Mouse (Mus musculus) midbrain, embryonic 13.5 days (tissue): ENCODE data around the gene Camk1g. TPM values are rescaled to one million over a fixed set of nuclear protein-coding genes. Genes with fewer than 3 reads are reported as not detected.

Experiments
- ATAC-seq: fragments of 200-750 bp; cut with Nextera tagmentation; 2 replicates; pipeline ENCODE4 v1.8.0; 2017; ENCODE audit warnings: mild to moderate bottlenecking, moderate TSS enrichment, moderate library complexity
- H3K27ac ChIP-seq: fragments of 300-500 bp; sonication (generic); 2 replicates; pipeline ENCODE4 v1.5.1; 2015; ENCODE audit warnings: inconsistent platforms, mild to moderate bottlenecking, moderate library complexity
- H3K27me3 ChIP-seq: fragments of 300-500 bp; sonication (generic); 2 replicates; pipeline ENCODE4 v1.6.1; 2015; ENCODE audit warnings: mild to moderate bottlenecking, inconsistent platforms
- H3K36me3 ChIP-seq: fragments of 300-500 bp; sonication (generic); 2 replicates; pipeline ENCODE4 v1.6.1; 2015; ENCODE audit warnings: mild to moderate bottlenecking, inconsistent platforms
- H3K4me1 ChIP-seq: fragments of 300-500 bp; sonication (generic); replicated peaks from 2 replicates; pipeline ENCODE4 v1.6.1; 2015; ENCODE audit warnings: inconsistent platforms
- H3K4me2 ChIP-seq: fragments of 300-500 bp; sonication (generic); replicated peaks from 2 replicates; pipeline ENCODE4 v1.6.1; 2015; ENCODE audit warnings: moderate library complexity, mild to moderate bottlenecking, inconsistent platforms
- H3K4me3 ChIP-seq: fragments of 300-500 bp; sonication (generic); replicated peaks from 2 replicates; pipeline ENCODE4 v1.5.1; 2015; ENCODE audit warnings: mild to moderate bottlenecking, inconsistent platforms
- H3K9ac ChIP-seq: fragments of 300-500 bp; sonication (generic); replicated peaks from 2 replicates; pipeline ENCODE4 v1.6.1; 2015; ENCODE audit warnings: mild to moderate bottlenecking, inconsistent platforms
- H3K9me3 ChIP-seq: fragments of 300-500 bp; sonication (generic); 2 replicates; pipeline ENCODE4 v1.6.1; 2016; ENCODE audit warnings: mild to moderate bottlenecking, inconsistent platforms
- WGBS: fragments of 180-500 bp; shearing (Covaris S2); methylation state at CpG from one replicate; pipeline ENCODE4 v1.1.7; 2015; 5-methylcytosine and 5-hydroxymethylcytosine counted together
- polyA plus RNA-seq: library from polyadenylated mRNA; unstranded; fragments of >200 nt; fragmentation: Nextera tagmentation; extraction: Ambion mirVana; gene quantifications from 2 replicates; pipeline ENCODE4 v1.2.1, GENCODE M21; 2015

The Camk1g gene
- polyA plus RNA-seq, result 42.5 and 43.0 TPM in 2 replicates

DNA sequence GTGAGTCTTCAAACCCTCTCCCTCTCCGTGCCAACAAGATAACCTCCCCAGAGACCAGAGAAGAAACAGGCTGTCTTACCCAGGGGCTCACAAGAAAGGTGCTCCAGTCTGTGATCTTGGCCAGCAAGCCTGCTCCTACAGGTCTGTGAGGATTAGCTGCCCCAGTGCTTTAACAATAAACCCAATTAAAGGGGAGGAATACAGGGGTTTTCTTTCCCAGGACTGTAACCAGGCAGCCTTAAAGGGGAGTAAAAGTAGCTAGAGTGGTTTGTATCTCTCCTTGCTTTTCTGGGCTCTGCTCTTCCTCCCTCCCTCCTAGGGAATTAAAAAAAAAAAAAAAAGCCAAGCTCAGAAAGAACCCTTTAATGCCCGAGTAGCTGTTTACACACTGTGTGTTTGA is at the start of gene Camk1g:
TSS of gene Camk1g (minus strand) at position 203 of the 400 bp plus-strand sequence.
- Histone ChIP-seq H3K36me3 (no peaks in the 10 kb centered on the region), H3K4me3 (peak within 1 kb of the TSS; percentile 63), H3K27ac (peak within 1 kb of the TSS; percentile 76), H3K9ac (peak within 1 kb of the TSS; percentile 77), H3K27me3 (no peaks in the 10 kb centered on the region), H3K4me2 (peak within 1 kb of the TSS; percentile 74), H3K9me3 (no peaks in the 10 kb centered on the region), H3K4me1 (peaks cover 40% of the 10 kb centered on the region)
- ATAC-seq, result peak; percentile 93
- 0% methylated on average over 2 of the region's 2 CpGs for WGBS

DNA sequence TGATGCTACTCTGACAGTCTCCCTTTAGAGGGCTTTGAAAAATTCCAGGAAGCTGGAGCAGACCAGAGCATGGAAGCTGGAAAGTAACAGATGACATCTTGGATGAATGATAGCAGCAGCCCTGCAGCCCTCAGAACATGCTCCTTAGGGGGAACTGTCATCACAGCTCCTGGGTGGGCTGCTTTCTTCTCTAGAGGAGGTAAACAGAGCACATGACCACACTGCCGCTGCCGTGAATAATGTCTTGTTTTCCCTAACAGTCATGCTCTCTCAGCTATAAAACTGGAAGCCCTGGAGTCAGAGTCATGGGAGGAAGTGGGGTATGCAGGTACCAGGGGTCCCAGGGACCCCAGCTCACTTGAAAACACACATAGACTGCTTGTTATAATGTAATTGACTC is 49.1 kb upstream of the Camk1g start:
- no peak overlapping the region for H3K4me2 ChIP-seq
- H3K36me3 ChIP-seq, result no peaks in the 10 kb centered on the region
- 8% methylated on average over 2 of the region's 2 CpGs for WGBS
- no peak overlapping the region for H3K4me3 ChIP-seq
- ATAC-seq, result no peak
- no peaks in the 10 kb centered on the region for H3K9me3 ChIP-seq
- no peaks in the 10 kb centered on the region for H3K27me3 ChIP-seq
- peaks cover 41% of the 10 kb centered on the region for H3K4me1 ChIP-seq
- H3K27ac ChIP-seq, result no peak overlapping the region; the same call in 1 of the 2 replicates
- 0 out of 2 replicates have a peak overlapping the region, but pooled peaks have one; percentile 6 for H3K9ac ChIP-seq

DNA sequence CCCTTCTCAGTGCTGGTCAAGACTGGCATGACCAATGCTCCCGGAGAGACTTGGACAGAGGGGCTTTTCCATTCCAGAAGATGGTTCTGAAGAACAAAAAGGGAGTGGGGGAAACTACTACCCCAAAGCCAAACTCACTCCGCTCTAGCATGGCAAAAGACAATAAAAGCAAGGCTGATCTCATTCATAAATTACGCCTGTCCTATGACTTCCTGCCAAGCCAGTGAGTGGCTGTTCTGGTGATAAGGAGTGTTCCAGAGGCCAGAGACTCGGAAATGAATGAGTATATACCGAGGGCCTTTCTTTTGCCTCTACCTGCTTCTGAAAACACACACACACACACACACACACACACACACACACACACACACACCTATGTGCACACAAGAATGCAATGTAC is 48.6 kb upstream of the Camk1g start:
- H3K4me1 ChIP-seq, result peaks cover 36% of the 10 kb centered on the region
- no peaks in the 10 kb centered on the region for H3K27me3 ChIP-seq
- H3K27ac ChIP-seq, result no peak overlapping the region
- no peak overlapping the region for H3K4me3 ChIP-seq
- 0 out of 2 replicates have a peak, but pooled peaks have one; percentile 8 for ATAC-seq
- H3K4me2 ChIP-seq, result no peak overlapping the region
- no peaks in the 10 kb centered on the region for H3K9me3 ChIP-seq
- H3K36me3 ChIP-seq, result no peaks in the 10 kb centered on the region
- WGBS, result 91% methylated on average over 5 of the region's 5 CpGs
- H3K9ac ChIP-seq, result no peak overlapping the region

DNA sequence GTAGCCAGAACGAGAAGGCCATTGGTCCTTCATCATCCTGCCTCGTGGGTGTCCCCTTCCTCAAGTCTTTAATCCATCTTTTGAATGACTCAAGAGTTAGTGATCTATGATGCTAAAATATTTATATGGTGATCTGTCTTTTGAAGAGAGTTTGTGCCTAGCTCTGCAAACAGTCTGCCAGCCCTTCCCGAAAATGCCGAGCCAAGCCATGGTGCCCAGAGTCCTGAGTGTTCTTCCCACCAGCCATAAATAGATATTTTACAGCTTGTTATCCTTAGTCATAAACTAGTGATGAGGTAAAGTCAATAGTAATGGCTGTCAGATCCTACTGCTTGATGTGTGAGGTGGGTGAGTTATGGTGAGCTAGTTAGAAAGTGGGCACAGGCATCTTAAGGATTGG is 44.0 kb upstream of the Camk1g start:
- no peak for ATAC-seq
- WGBS, result 94% methylated on average over 4 of the region's 4 CpGs
- Histone ChIP-seq H3K4me1 (peaks cover 14% of the 10 kb centered on the region), H3K27ac (no peak overlapping the region), H3K4me2 (no peak overlapping the region), H3K9ac (no peak overlapping the region), H3K27me3 (0 out of 2 replicates have a peak, but pooled peaks cover 5% of the 10 kb centered on the region), H3K4me3 (no peak overlapping the region), H3K9me3 (no peaks in the 10 kb centered on the region), H3K36me3 (no peaks in the 10 kb centered on the region)

DNA sequence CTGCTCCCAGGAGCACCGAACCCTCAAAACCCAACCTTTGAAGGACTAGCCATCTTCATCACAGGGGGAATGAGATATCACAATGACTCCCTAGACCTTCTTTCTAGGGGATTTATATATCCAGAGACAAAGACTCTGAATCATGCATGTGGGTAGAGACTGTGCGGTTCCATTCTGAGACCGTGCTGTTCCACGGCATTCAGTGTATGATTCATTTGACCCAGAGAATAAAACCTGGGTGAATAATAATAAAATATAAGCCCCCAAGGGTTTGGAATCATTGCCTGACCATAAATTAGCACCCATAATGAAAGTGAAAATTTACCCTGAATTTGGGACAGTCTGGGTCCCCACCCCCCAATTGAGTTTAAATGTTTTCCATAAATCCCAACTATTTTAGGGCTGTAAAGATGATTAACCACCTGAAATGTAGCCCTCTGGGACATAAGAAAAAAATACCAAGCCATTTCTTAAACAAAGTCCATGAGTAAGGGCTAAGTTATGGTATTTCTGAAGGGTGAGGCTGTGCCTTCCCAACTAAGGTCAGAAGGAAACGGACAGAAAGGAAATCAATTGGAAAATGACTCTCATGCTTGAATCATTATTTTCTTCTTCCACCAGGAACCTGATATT is 43.4 kb upstream of the Camk1g start:
- Histone ChIP-seq H3K4me3 (no peak overlapping the region), H3K9ac (no peak overlapping the region), H3K27me3 (0 out of 2 replicates have a peak, but pooled peaks cover 5% of the 10 kb centered on the region), H3K9me3 (no peaks in the 10 kb centered on the region), H3K4me1 (peaks cover 8% of the 10 kb centered on the region), H3K4me2 (no peak overlapping the region), H3K36me3 (no peaks in the 10 kb centered on the region), H3K27ac (no peak overlapping the region)
- 91% methylated on average over 5 of the region's 5 CpGs for WGBS
- ATAC-seq, result no peak

DNA sequence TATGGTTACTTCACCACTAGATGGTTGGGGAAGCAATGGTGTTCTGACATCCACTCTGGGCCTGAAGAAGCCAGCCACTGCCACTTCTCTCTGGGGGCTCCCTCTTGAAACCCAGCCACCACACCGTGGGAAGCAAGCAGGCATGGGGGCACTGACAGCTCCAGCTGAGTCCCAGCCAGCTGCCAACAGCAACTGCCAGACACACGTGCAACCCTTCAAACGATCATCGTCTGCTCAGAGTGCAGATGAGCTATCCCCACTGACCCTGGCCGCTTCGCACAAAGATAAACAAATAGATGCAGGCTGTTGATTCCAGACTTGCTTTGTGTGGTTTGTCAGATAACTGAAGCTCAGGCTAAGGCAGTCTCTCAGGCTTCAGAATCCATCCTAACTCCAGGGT is 37.4 kb upstream of the Camk1g start:
- WGBS, result 50% methylated on average over 6 of the region's 6 CpGs
- no peaks in the 10 kb centered on the region for H3K9me3 ChIP-seq
- 0 out of 2 replicates have a peak, but pooled peaks cover 5% of the 10 kb centered on the region for H3K27me3 ChIP-seq
- peaks cover 9% of the 10 kb centered on the region; the same call in 1 of the 2 replicates for H3K4me1 ChIP-seq
- H3K36me3 ChIP-seq, result no peaks in the 10 kb centered on the region
- no peak overlapping the region for H3K4me3 ChIP-seq
- H3K4me2 ChIP-seq, result no peak overlapping the region
- no peak; the same call in 1 of the 2 replicates for ATAC-seq
- H3K27ac ChIP-seq, result no peak overlapping the region; the same call in 1 of the 2 replicates
- H3K9ac ChIP-seq, result no peak overlapping the region

DNA sequence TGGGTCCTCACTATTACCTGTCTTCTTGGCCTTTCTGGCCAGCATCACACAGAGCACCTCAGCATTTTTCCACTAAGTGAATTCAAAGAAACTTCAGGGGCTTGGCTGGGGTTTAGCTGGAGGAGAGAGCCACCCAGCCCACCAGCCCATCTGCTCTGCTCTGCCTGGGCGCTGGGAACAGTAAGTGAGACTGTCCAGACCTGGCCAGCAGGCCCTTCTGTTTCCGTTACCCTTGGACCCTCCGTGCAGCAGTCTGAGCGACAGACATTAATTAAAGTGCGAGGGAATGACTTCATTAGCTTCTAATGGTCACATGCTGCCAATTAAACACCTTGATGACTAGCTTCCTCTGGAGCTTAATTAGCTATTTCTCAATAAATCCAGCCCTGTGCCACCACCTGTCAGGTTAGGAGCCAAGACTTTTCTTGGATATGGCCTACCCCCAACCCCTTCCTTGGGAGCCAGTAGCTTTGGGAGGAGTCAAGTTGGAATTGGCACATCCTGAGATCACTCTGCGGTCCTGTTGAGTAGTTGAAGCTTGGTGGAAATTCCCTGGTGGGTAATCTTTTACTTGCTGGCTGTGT is 36.1 kb upstream of the Camk1g start:
- no peak overlapping the region for H3K27ac ChIP-seq
- H3K27me3 ChIP-seq, result no peaks in the 10 kb centered on the region
- 74% methylated on average over 6 of the region's 6 CpGs for WGBS

DNA sequence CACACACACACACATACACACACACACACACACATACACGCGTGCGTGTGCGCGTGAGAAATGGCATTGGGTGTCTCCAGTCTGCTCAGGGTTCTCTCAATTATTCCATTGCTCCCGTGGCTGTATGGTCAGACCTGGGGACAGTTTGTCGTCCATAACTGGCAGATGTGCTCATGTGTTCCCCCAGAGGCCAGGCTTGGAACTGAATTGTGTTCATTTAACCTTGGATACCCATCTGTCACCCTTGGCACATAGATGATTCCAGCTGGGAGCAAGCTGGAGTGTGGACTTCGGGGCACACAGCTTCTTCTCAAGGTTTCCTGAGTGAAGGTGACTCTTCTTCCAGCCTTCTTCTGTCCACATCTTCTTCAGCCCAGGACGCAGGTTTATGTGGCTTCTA is 31.6 kb upstream of the Camk1g start:
- Histone ChIP-seq H3K9me3 (no peaks in the 10 kb centered on the region), H3K4me1 (peaks cover 5% of the 10 kb centered on the region; the same call in 1 of the 2 replicates), H3K27ac (no peak overlapping the region), H3K4me2 (no peak overlapping the region), H3K36me3 (no peaks in the 10 kb centered on the region), H3K27me3 (no peaks in the 10 kb centered on the region), H3K9ac (no peak overlapping the region), H3K4me3 (no peak overlapping the region)
- 77% methylated on average over 9 of the region's 9 CpGs for WGBS
- no peak for ATAC-seq

More for the DNA sequence above, 36.1 kb upstream of the Camk1g start:
- Histone ChIP-seq H3K4me2 (no peak overlapping the region), H3K9me3 (no peaks in the 10 kb centered on the region), H3K9ac (no peak overlapping the region), H3K4me3 (no peak overlapping the region), H3K36me3 (no peaks in the 10 kb centered on the region), H3K4me1 (peaks cover 11% of the 10 kb centered on the region; the same call in 1 of the 2 replicates)
- ATAC-seq, result no peak; the same call in 1 of the 2 replicates

DNA sequence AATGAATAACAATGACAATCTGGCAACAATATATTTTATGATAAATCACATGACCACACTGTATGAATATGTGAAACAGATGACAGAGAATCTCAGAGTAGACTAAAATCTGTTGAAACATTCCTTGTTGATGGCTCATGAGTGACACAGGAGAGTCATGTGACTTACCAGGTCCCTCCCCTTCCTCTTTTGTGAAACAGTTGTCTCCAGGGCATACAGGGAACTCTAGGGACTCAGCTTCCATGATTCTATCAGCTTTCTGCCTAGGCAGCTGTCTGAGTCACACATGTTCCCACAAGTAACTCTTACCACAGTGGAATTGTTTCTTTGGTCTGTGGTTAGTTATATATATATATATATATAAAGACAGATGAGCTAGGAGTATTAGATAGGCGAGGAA is 30.2 kb upstream of the Camk1g start:
- no peak overlapping the region for H3K4me2 ChIP-seq
- no peak for ATAC-seq
- 89% methylated on average over 1 of the region's 1 CpGs for WGBS

DNA sequence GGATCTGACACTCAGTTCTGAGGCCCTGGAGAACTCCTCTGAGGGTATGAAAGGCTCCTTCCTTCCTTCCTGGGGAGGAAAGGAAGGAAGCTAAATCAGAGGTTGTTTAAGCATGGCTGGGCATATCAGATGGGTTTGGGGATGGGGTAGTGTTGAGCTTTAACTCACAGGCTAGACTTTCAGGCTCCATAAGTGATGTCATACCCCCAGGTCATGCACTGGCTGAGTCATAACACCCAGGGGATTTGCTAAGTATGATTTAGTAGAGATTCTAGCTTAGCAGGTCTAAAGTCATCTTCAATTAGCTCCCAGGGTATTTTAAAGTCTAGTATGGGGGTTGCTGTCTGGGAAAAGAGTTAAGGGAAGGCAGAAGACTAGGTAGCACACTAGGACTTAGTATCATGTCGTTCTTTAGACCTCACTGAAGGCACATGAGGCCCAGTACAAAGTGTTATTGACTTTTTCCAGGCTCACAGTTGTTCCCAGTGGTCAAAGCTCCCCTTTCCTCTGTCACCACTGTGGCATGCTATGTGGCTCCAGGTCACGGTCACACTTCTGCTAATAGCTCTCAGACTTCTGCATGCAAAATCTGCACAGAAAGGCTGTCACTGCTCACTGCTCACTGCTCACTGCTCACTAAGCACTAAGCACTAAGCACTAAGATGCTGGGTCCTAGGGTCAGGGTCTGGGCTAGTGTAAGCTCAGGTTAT is 28.8 kb upstream of the Camk1g start:
- no peak overlapping the region for H3K27ac ChIP-seq
- no peaks in the 10 kb centered on the region for H3K9me3 ChIP-seq
- no peak overlapping the region for H3K4me3 ChIP-seq
- no peaks in the 10 kb centered on the region for H3K27me3 ChIP-seq
- WGBS, result 64% methylated on average over 2 of the region's 2 CpGs
- no peak overlapping the region for H3K9ac ChIP-seq
- H3K4me1 ChIP-seq, result 0 out of 2 replicates have a peak, but pooled peaks cover 5% of the 10 kb centered on the region
- H3K4me2 ChIP-seq, result no peak overlapping the region
- no peaks in the 10 kb centered on the region for H3K36me3 ChIP-seq
- no peak for ATAC-seq

More for the DNA sequence above, 30.2 kb upstream of the Camk1g start:
- H3K4me1 ChIP-seq, result 0 out of 2 replicates have a peak, but pooled peaks cover 5% of the 10 kb centered on the region
- no peak overlapping the region for H3K9ac ChIP-seq
- no peak overlapping the region for H3K4me3 ChIP-seq
- no peaks in the 10 kb centered on the region for H3K27me3 ChIP-seq
- H3K36me3 ChIP-seq, result no peaks in the 10 kb centered on the region
- no peak overlapping the region for H3K27ac ChIP-seq
- H3K9me3 ChIP-seq, result no peaks in the 10 kb centered on the region

DNA sequence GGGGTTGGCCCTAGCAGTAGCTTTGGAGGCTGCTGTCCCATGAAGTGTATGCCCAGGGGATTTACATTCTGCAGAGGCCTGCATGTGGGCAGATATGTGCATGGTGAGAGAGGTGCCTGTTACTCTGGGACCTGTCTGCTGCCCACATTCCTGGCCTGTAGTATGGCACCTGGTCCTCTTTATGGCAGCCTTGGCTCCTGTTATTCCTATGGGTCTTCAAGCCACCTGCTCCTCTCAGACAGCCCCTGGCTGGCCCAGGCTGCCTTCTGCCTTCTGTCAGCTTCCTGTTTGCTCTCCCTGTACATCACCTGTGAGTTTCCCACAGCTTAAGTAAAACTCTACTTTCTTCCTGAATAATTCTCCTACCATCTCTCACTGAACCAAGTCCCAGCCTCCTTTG is 27.0 kb upstream of the Camk1g start:
- no peak overlapping the region for H3K4me2 ChIP-seq
- no peaks in the 10 kb centered on the region for H3K27me3 ChIP-seq
- no peak overlapping the region for H3K9ac ChIP-seq
- no peaks in the 10 kb centered on the region for H3K4me1 ChIP-seq
- H3K27ac ChIP-seq, result no peak overlapping the region
- H3K36me3 ChIP-seq, result no peaks in the 10 kb centered on the region
- H3K9me3 ChIP-seq, result no peaks in the 10 kb centered on the region
- no peak overlapping the region for H3K4me3 ChIP-seq
- no peak for ATAC-seq

DNA sequence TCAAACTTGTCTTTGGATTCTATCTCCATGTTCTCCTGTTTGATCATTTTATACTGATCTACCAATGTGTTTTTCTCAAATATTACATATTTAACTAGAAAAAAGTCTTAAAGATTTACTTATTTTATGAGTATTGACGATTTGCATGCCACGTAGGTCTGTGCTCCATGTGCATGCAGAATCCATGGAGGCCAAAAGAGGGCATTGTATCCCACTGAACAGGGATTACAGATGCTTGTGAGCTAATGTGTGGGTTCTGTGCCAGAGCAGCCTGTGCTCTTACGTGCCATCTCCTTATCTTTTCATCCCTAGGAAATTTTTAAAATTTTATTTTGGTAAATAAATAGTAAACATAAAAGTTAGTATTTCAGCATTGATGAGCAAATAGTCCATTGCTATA is 22.2 kb upstream of the Camk1g start:
- no peak overlapping the region for H3K27ac ChIP-seq
- no peaks in the 10 kb centered on the region for H3K9me3 ChIP-seq
- H3K36me3 ChIP-seq, result no peaks in the 10 kb centered on the region
- 86% methylated on average over 3 of the region's 3 CpGs for WGBS
- H3K4me1 ChIP-seq, result peaks cover 31% of the 10 kb centered on the region
- no peak overlapping the region for H3K4me2 ChIP-seq
- ATAC-seq, result no peak
- 0 out of 2 replicates have a peak, but pooled peaks cover 3% of the 10 kb centered on the region for H3K27me3 ChIP-seq
- no peak overlapping the region for H3K4me3 ChIP-seq
- H3K9ac ChIP-seq, result no peak overlapping the region
